Mouse (Mus musculus): ENCODE measurements around the gene Fancb. TPM values are rescaled to one million over a fixed set of nuclear protein-coding genes. Genes with fewer than 3 reads are reported as not detected.

Fancb gene
- polyA plus RNA-seq (2015; fragmentation: Nextera tagmentation; extraction: Ambion mirVana): 9.4 and 10.1 TPM in 2 replicates

DNA sequence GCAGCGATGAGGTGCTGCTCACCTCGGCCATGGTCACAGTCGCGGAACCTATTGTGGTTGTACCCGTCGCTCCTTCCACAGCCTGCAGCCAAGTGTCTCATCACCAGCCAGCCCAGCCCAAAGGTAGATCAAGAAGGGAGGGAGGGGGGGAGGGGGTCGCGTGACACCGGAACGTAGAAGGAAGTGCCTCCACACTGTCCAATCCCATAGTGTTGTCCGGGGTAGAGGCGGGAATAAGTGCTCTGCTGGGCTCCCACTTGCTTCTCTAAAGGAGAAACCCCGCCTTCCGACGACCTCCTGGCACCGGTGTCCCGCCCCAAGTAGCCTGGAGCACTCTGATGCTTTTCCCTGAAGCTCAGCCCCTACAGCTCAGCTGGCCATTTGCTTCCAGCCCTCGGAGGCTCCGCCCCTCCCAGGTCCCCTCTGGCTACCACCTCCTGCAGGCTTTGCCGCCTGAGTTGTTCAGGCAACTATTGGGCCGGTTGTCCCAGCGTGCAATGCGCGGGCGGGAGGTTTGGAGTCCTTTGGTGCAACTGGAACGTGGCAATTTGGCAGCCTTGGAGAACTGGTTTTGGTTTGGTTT is at the start of gene Fancb, which contains the start of gene Mospd2:
TSS of gene Fancb (plus strand) at position 400 of the 583 bp plus-strand sequence.
TSS of gene Mospd2 (minus strand) at position 183 of the 583 bp plus-strand sequence.
- 17% methylated on average over 24 of the region's 26 CpGs for WGBS
- Histone ChIP-seq H3K4me3 (peak within 1 kb of the TSS; percentile 57), H3K27ac (peak within 1 kb of the TSS; percentile 54), H3K4me2 (peak within 1 kb of the TSS; percentile 43), H3K27me3 (0 out of 2 replicates have a peak, but pooled peaks cover 2% of the 10 kb centered on the region), H3K9me3 (no peaks in the 10 kb centered on the region), H3K36me3 (no peaks in the 10 kb centered on the region), H3K9ac (peak within 1 kb of the TSS; percentile 45), H3K4me1 (no peaks in the 10 kb centered on the region)
- peak; percentile 100 for ATAC-seq (ENCODE audit: insufficient number of reproducible peaks, low FRiP score, low TSS enrichment, low read depth)

DNA sequence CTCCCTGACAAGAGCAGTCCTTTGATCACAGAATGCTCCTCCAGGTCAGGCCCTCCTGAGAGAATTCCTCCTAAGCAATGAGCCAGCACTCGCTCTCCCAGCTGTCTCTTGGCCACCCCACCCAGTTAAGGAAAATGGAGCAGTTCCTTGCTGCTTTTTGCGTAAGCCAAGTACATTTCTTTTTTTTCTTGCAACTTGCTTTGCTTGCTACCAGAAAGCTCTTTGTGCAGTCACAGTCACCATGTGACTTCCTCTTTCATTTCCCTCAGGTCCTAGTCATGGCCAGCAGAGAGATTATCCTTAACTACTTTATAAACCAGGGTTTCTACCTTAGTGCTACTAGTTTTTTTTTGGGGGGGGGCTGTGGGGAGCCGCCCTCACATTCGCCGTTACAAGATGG is 38.9 kb upstream of the Fancb start:
- Histone ChIP-seq H3K9ac (no peak overlapping the region), H3K4me3 (no peak overlapping the region), H3K4me2 (no peak overlapping the region), H3K27ac (no peak overlapping the region), H3K9me3 (no peaks in the 10 kb centered on the region), H3K36me3 (peaks cover 4% of the 10 kb centered on the region; the same call in 1 of the 2 replicates), H3K4me1 (no peaks in the 10 kb centered on the region), H3K27me3 (no peaks in the 10 kb centered on the region)
- no peak for ATAC-seq (ENCODE audit: insufficient number of reproducible peaks, low FRiP score, low TSS enrichment, low read depth)
- 88% methylated on average over 5 of the region's 5 CpGs for WGBS

DNA sequence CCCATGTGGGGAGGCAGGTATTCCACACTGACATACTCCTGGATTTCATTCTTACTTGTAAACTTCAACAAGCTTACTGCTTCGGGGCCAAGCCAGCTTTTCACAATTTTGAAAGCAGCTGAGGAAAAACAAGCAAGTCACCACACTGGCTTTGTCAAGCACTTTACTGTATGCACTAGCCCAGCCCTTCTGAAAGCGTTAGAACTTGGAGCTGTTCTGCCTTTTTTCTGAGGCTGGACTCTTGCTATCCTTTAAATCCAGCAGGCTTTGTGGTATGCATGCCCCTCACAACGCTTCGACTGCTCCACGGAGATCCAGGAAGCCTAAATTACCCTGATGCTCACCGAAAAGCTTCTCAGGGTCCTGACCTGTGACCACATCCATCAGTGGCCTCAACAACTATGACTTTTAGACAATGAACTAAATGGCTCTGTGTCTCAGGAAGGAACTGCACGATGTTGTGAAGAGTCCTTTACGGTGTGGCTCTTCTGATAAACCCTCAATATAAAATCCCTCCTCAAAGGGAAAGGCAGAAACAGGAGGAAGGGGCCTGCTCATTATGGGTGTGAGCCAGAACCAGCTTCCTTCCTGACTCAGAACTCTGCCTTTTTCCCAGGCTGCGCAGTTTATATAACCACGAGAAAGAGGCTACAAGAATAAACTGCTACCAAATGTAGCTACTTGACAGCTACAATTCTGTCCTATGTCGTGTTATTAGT is 28.4 kb upstream of the Fancb start:
- Histone ChIP-seq H3K4me3 (no peak overlapping the region), H3K36me3 (no peaks in the 10 kb centered on the region), H3K27me3 (no peaks in the 10 kb centered on the region), H3K4me1 (no peaks in the 10 kb centered on the region; the same call in 1 of the 2 replicates), H3K9me3 (no peaks in the 10 kb centered on the region), H3K4me2 (no peak overlapping the region), H3K27ac (0 out of 2 replicates have a peak overlapping the region, but pooled peaks have one; percentile 33), H3K9ac (no peak overlapping the region)
- no peak for ATAC-seq (ENCODE audit: insufficient number of reproducible peaks, low FRiP score, low TSS enrichment, low read depth)
- 42% methylated on average over 11 of the region's 11 CpGs for WGBS

GRCm38 (mm10) chrX:164952601-164953375 is 27.6 kb upstream of the Fancb start:
- ATAC-seq (ENCODE audit: insufficient number of reproducible peaks, low FRiP score, low TSS enrichment, low read depth): no peak
- Histone ChIP-seq H3K36me3 (no peaks in the 10 kb centered on the region), H3K4me2 (no peak overlapping the region), H3K9me3 (no peaks in the 10 kb centered on the region), H3K9ac (no peak overlapping the region), H3K4me3 (no peak overlapping the region), H3K27ac (no peak overlapping the region), H3K4me1 (no peaks in the 10 kb centered on the region; the same call in 1 of the 2 replicates), H3K27me3 (no peaks in the 10 kb centered on the region)
- WGBS: 54% methylated on average over 5 of the region's 5 CpGs

DNA sequence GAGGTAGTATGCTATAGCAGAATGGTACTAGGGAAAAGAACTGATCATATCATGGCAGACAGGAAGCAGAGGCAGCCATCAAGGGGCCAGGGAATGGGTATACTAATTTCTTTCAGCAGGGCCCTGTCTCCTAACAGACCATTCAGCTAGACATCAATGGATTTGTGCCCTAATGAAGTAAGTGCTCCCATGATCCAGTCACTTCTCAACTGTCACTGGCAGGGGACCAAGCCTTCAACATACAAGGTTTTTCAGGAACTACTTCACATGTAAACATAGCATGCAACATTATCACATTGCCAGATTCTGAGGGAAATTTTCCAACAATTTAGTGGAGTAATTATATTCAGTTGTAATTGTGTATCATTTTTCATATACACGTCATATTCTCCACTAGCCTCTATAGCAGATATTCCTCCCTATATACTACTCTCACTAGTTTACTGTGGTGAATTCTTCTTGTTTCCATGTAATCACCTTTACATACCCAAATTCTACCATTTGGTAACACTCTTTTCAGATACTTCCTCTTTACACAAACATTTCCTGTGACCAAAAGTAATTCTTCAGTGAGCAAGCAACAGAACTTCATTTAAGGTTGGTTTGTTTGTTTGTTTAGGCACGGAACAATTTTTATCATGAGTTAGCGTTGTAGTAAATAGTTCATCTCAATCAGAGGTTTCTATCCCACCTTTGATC is 14.5 kb upstream of the Fancb start:
- H3K4me2 ChIP-seq: no peak overlapping the region
- H3K9ac ChIP-seq: no peak overlapping the region

GRCm38 (mm10) chrX:164971206-164971605 is 9.2 kb upstream of the Fancb start:
- Histone ChIP-seq H3K4me2 (no peak overlapping the region), H3K27me3 (no peaks in the 10 kb centered on the region), H3K27ac (no peak overlapping the region), H3K4me3 (no peak overlapping the region), H3K9me3 (no peaks in the 10 kb centered on the region), H3K4me1 (no peaks in the 10 kb centered on the region), H3K9ac (no peak overlapping the region), H3K36me3 (no peaks in the 10 kb centered on the region)
- no peak for ATAC-seq (ENCODE audit: insufficient number of reproducible peaks, low FRiP score, low TSS enrichment, low read depth)
- WGBS: 82% methylated on average over 3 of the region's 3 CpGs

More for the DNA sequence above, 14.5 kb upstream of the Fancb start:
- no peaks in the 10 kb centered on the region for H3K4me1 ChIP-seq
- H3K27me3 ChIP-seq: no peaks in the 10 kb centered on the region
- H3K9me3 ChIP-seq: no peaks in the 10 kb centered on the region
- H3K27ac ChIP-seq: no peak overlapping the region
- no peak for ATAC-seq (ENCODE audit: insufficient number of reproducible peaks, low FRiP score, low TSS enrichment, low read depth)
- H3K36me3 ChIP-seq: no peaks in the 10 kb centered on the region
- no peak overlapping the region for H3K4me3 ChIP-seq
- 80% methylated on average over 3 of the region's 3 CpGs for WGBS

DNA sequence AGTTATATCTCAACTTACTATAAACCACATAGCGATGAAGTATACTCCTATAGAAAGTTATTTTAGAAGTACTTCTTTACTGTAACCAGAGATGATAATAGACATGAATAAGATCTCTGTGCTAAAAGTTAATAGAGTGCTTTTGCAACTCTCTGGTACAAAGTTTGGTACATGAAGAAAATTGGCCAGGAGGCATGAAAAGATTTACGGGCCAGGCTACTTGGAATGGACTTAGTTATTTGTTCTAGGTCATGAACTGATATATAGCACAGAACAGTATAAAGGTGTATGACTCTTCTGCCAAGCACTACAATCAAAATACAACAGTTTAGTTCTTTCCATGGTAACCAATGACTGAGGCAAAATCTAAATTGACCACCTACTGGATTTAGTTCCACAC is 1.5 kb upstream of the Fancb start:
- H3K4me3 ChIP-seq: no peak overlapping the region
- no peak for ATAC-seq (ENCODE audit: insufficient number of reproducible peaks, low FRiP score, low TSS enrichment, low read depth)
- H3K4me1 ChIP-seq: no peaks in the 10 kb centered on the region
- 90% methylated on average over 2 of the region's 2 CpGs for WGBS
- H3K27me3 ChIP-seq: 0 out of 2 replicates have a peak, but pooled peaks cover 2% of the 10 kb centered on the region
- no peaks in the 10 kb centered on the region for H3K36me3 ChIP-seq
- peak overlapping the region; percentile 41; the same call in 1 of the 2 replicates for H3K4me2 ChIP-seq
- no peaks in the 10 kb centered on the region for H3K9me3 ChIP-seq
- H3K9ac ChIP-seq: no peak overlapping the region
- H3K27ac ChIP-seq: no peak overlapping the region

- H3K4me3 ChIP-seq: no peak overlapping the region
- H3K4me1 ChIP-seq: no peaks in the 10 kb centered on the region
- no peak overlapping the region for H3K4me2 ChIP-seq
- H3K9me3 ChIP-seq: no peaks in the 10 kb centered on the region
- no peak for ATAC-seq (ENCODE audit: insufficient number of reproducible peaks, low FRiP score, low TSS enrichment, low read depth)
- no peaks in the 10 kb centered on the region; the same call in 1 of the 2 replicates for H3K27me3 ChIP-seq
- no peak overlapping the region for H3K9ac ChIP-seq
- no peak overlapping the region for H3K27ac ChIP-seq
- 39% methylated on average over 4 of the region's 4 CpGs for WGBS
- no peaks in the 10 kb centered on the region for H3K36me3 ChIP-seq
These were observed 22.7 kb downstream of the Fancb start for GRCm38 (mm10) chrX:165003141-165003540.

DNA sequence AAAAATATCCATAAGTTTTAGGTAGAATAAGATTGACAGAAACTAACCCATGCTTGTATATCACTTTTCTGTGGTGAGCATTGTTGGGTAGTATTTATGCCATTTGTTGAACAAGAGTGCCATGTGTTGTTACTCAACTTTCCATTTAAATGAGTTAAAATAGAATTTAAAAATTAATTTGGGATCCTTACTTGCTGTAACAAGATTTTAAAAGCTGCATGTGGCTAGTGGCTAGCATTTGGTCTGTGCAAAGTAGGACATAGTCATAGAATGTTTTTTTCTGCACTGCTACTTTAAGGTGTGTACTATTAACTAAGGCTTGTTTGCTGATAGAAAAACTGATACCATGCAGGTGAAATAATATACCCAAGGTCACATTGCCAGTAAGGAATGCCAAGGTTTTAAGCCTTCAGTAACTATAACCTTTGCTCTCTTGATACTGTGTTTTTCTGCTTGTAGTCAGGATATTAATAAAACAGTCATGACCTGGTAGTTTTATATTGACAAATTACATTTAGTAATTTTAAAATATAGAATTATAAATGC is 24.5 kb downstream of the Fancb start, which contains the start of gene Gm17604:
TSS of gene Gm17604 (minus strand) at position 51 of the 546 bp plus-strand sequence.
- Histone ChIP-seq H3K27ac (no peak within 1 kb of the TSS), H3K4me2 (no peak within 1 kb of the TSS), H3K9me3 (no peaks in the 10 kb centered on the region), H3K4me1 (no peaks in the 10 kb centered on the region), H3K36me3 (no peaks in the 10 kb centered on the region), H3K27me3 (no peaks in the 10 kb centered on the region; the same call in 1 of the 2 replicates), H3K9ac (no peak within 1 kb of the TSS), H3K4me3 (no peak within 1 kb of the TSS)
- no peak for ATAC-seq (ENCODE audit: insufficient number of reproducible peaks, low FRiP score, low TSS enrichment, low read depth)

All from limb, embryonic 15.5 days (tissue).